Mouse (Mus musculus): ENCODE data around the gene Bcan. TPM values are rescaled to one million over a fixed set of nuclear protein-coding genes. Genes with fewer than 3 reads are reported as not detected.
A peak's percentile ranks its signal among the peaks of the same experiment; 100 is the strongest.

The Bcan gene
- polyA plus RNA-seq, 1 experiment from 2014 or later, result 186 TPM

DNA sequence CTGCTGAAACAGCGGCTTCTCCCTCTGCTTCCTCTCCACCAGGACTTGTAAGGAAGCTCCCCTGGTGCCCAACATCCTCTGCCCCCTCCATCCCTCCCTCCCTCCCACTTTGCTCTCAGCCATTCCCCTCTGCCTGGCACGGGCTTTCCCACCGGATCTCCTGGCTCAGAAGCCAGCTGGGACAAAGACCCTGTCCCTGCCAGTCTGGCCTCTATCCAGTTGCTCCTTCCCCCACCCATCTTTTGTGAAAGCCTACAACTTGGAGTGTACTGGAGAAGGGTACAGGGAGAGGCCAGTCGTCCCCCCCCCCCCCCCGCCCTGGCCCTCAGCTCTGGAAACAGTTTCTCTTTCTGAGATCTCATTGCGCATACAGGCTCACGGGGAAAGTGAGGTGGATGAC is 1.3 kb downstream of the Bcan start:
- 0 out of 2 replicates have a peak, but pooled peaks cover 2% of the 10 kb centered on the region for H3K36me3 ChIP-seq (ENCODE audit: control insufficient read depth, insufficient read depth, low read length)
- H3K9ac ChIP-seq (ENCODE audit: low read depth, low read length), result peak overlapping the region; percentile 69; the same call in 1 of the 2 replicates
- no peak overlapping the region for H3K27ac ChIP-seq (ENCODE audit: low read depth, low read length)
- peaks cover 83% of the 10 kb centered on the region for H3K27me3 ChIP-seq (replicated peaks; ENCODE audit: control insufficient read depth, insufficient read depth, low read length)
- 3% methylated on average over 7 of the region's 7 CpGs for WGBS
- H3K4me2 ChIP-seq (ENCODE audit: low read length), result peak overlapping the region; percentile 96
- H3K4me3 ChIP-seq (ENCODE audit: low read length), result peak overlapping the region; percentile 57
- H3K4me1 ChIP-seq (ENCODE audit: control insufficient read depth, insufficient read depth, low read depth, low read length), result peaks cover 42% of the 10 kb centered on the region
- ATAC-seq, result peak; percentile 79
- no peaks in the 10 kb centered on the region for H3K9me3 ChIP-seq (ENCODE audit: control insufficient read depth, low read length)

DNA sequence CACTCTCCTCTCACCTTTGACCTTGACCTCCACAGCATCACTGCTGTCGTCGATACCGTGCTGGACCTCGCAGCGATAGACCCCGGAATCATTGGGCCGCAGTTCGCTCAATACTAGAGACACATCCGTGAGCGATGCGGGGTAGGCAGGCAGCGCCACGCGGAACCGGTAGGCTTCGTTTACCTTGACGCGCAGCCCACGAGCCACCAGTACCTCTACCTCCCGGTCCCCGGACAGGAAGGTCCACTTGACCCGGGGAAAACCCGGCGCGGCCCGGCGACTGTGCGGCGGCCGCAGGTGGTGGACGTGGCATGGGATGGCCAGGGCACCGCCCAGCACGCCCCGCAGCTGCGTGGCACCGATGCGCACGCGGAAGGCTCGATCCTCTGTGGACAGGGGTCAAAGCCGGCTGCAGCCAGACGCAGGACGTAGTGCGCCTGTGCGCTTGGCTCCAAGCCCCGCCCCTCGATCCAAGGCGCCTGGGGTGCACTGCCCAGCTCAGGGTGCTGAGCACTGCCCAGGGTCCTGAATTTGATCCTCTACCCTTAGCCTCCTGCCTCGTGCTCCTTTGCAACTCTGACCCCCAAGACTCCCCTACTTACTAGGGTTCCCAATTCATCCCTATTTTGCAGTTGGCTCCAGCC is 2.9 kb downstream of the Bcan start:
- H3K4me1 ChIP-seq (ENCODE audit: control insufficient read depth, insufficient read depth, low read depth, low read length), result peaks cover 35% of the 10 kb centered on the region
- WGBS, result under 1% methylated on average over 49 of the region's 49 CpGs
- H3K27ac ChIP-seq (ENCODE audit: low read depth, low read length), result no peak overlapping the region
- ATAC-seq, result no peak
- 0 out of 2 replicates have a peak, but pooled peaks cover 2% of the 10 kb centered on the region for H3K36me3 ChIP-seq (ENCODE audit: control insufficient read depth, insufficient read depth, low read length)
- H3K9ac ChIP-seq (ENCODE audit: low read depth, low read length), result peak overlapping the region; percentile 62
- H3K4me2 ChIP-seq (ENCODE audit: low read length), result peak overlapping the region; percentile 96
- H3K27me3 ChIP-seq (replicated peaks; ENCODE audit: control insufficient read depth, insufficient read depth, low read length), result peaks cover 76% of the 10 kb centered on the region
- peak overlapping the region; percentile 46 for H3K4me3 ChIP-seq (ENCODE audit: low read length)
- H3K9me3 ChIP-seq (ENCODE audit: control insufficient read depth, low read length), result no peaks in the 10 kb centered on the region

DNA sequence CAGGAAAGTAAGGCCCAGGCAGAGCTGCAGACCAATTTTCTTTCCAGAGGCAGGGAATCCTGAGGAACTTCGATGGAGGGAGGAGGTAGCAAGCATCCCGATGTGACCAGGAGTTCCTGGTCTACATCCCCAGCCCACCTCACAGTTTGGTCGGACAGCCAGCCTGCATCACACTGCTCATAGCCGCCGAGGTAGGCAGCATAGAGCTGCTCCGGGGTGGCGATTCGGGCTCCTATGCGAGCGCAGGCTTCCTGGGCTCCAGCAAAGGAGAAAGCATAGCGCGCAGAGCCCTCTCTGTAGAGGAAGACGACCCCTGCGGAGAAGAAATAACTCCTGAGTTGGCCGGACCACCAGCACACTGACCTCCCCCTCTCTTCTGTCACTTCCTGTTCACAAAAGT is 3.6 kb downstream of the Bcan start:
- Histone ChIP-seq H3K9ac (ENCODE audit: low read depth, low read length) (peak overlapping the region; percentile 62), H3K4me1 (ENCODE audit: control insufficient read depth, insufficient read depth, low read depth, low read length) (peaks cover 33% of the 10 kb centered on the region), H3K27ac (ENCODE audit: low read depth, low read length) (no peak overlapping the region), H3K4me2 (ENCODE audit: low read length) (peak overlapping the region; percentile 96), H3K36me3 (ENCODE audit: control insufficient read depth, insufficient read depth, low read length) (0 out of 2 replicates have a peak, but pooled peaks cover 2% of the 10 kb centered on the region), H3K4me3 (ENCODE audit: low read length) (peak overlapping the region; percentile 46), H3K27me3 (replicated peaks; ENCODE audit: control insufficient read depth, insufficient read depth, low read length) (peaks cover 73% of the 10 kb centered on the region), H3K9me3 (ENCODE audit: control insufficient read depth, low read length) (no peaks in the 10 kb centered on the region)
- 7% methylated on average over 15 of the region's 15 CpGs for WGBS
- no peak for ATAC-seq

DNA sequence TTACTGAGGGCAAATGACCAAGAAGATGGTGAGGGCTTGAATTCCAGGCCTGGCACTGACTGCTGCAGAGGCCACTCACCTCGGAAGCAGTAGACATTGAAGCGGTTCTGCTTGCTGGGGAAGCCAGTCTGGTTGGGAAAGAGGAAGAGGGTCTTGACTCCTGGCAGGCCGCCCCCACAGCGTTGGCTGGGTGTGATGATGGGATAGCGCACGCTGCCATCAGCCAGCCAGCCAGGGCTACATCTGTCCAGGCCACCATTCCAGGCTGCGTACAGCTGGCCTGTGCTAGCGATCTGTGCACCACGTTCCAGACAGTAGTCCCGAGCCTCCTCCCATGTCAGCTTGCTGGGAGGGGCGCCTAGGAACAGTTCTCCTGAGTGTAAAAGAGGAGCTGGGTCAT is 4.7 kb downstream of the Bcan start:
- whole genome bisulfite sequencing, result 28% methylated on average over 11 of the region's 11 CpGs
- Histone ChIP-seq H3K36me3 (ENCODE audit: control insufficient read depth, insufficient read depth, low read length) (0 out of 2 replicates have a peak, but pooled peaks cover 2% of the 10 kb centered on the region), H3K4me1 (ENCODE audit: control insufficient read depth, insufficient read depth, low read depth, low read length) (peaks cover 27% of the 10 kb centered on the region), H3K27me3 (replicated peaks; ENCODE audit: control insufficient read depth, insufficient read depth, low read length) (peaks cover 64% of the 10 kb centered on the region), H3K9me3 (ENCODE audit: control insufficient read depth, low read length) (no peaks in the 10 kb centered on the region), H3K4me3 (ENCODE audit: low read length) (no peak overlapping the region), H3K27ac (ENCODE audit: low read depth, low read length) (no peak overlapping the region), H3K9ac (ENCODE audit: low read depth, low read length) (no peak overlapping the region), H3K4me2 (ENCODE audit: low read length) (no peak overlapping the region)
- no peak for ATAC-seq

DNA sequence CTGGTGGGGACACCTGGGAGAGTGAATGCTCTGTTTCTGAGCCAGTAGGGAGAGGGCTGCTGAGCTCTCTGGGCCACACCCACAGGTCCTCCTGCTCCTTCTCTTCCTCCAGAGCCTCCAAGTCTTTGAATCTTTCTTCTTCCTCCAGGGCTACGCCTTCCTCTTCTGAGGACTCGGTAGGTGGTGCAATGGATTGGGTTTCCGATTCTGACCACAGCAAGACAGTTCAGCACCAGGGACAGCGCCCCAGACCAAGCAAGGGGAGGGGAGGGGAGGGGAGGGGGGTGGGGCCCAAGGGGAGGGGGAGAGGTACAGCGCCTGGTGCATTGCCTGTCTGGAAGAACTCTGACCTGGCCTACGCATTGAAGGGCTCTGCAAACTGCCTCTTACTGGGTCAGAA is 6.6 kb downstream of the Bcan start:
- H3K27me3 ChIP-seq (replicated peaks; ENCODE audit: control insufficient read depth, insufficient read depth, low read length), result peaks cover 45% of the 10 kb centered on the region
- WGBS, result 8% methylated on average over 4 of the region's 6 CpGs
- no peak for ATAC-seq

DNA sequence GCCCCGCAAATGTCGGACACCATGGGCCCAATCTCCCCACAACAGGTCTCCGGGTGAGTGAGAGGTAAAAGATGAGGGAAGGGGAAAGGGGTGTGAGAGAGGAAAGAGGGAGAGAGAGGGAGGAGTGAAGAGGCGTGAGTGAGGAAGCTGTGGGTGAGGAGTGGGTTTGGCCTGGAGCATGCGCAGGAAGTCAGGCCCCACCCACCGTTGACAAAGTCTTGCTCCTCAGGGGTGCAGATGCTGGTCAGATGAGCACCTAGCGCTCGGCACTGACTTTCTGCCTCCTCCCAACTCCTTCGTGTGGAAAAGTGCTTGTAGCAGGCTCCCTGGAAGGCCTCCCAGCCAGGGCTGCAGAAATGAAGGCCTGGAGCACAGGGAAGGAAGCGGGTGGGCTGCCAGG is 10.1 kb downstream of the Bcan start:
- Histone ChIP-seq H3K9ac (ENCODE audit: low read depth, low read length) (no peak overlapping the region), H3K9me3 (ENCODE audit: control insufficient read depth, low read length) (no peaks in the 10 kb centered on the region), H3K27me3 (replicated peaks; ENCODE audit: control insufficient read depth, insufficient read depth, low read length) (peaks cover 12% of the 10 kb centered on the region), H3K4me2 (ENCODE audit: low read length) (no peak overlapping the region), H3K4me1 (ENCODE audit: control insufficient read depth, insufficient read depth, low read depth, low read length) (peaks cover 33% of the 10 kb centered on the region), H3K27ac (ENCODE audit: low read depth, low read length) (no peak overlapping the region), H3K4me3 (ENCODE audit: low read length) (no peak overlapping the region), H3K36me3 (ENCODE audit: control insufficient read depth, insufficient read depth, low read length) (0 out of 2 replicates have a peak, but pooled peaks cover 1% of the 10 kb centered on the region)
- no peak for ATAC-seq
- 31% methylated on average over 10 of the region's 10 CpGs for WGBS

More for the DNA sequence above, 6.6 kb downstream of the Bcan start:
- H3K4me2 ChIP-seq (ENCODE audit: low read length), result no peak overlapping the region
- 0 out of 2 replicates have a peak, but pooled peaks cover 2% of the 10 kb centered on the region for H3K36me3 ChIP-seq (ENCODE audit: control insufficient read depth, insufficient read depth, low read length)
- no peak overlapping the region for H3K27ac ChIP-seq (ENCODE audit: low read depth, low read length)
- H3K9me3 ChIP-seq (ENCODE audit: control insufficient read depth, low read length), result no peaks in the 10 kb centered on the region
- H3K4me1 ChIP-seq (ENCODE audit: control insufficient read depth, insufficient read depth, low read depth, low read length), result peaks cover 20% of the 10 kb centered on the region
- no peak overlapping the region for H3K9ac ChIP-seq (ENCODE audit: low read depth, low read length)
- H3K4me3 ChIP-seq (ENCODE audit: low read length), result no peak overlapping the region

DNA sequence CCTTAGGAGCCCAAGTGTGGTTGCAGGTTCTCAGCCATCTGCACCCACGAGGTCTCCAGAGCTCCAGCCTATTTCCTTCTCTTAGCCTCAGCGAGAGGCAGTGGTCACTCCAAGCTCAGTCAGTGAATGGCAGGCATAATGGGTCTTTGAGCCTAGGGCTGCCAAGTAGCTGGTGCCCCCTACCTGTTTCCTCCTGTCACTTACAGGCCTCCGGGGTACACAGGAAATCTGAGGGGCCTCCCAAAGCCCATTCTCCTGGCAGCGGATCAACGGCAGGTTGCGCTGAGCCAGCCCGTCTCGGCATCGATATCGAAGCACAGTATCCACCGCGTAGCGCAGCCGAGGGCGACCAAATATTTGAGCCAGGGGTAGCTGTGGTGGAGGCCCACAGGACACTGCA is 12.0 kb downstream of the Bcan start:
- H3K9me3 ChIP-seq (ENCODE audit: control insufficient read depth, low read length), result no peaks in the 10 kb centered on the region
- H3K27me3 ChIP-seq (replicated peaks; ENCODE audit: control insufficient read depth, insufficient read depth, low read length), result no peaks in the 10 kb centered on the region; the same call in 1 of the 2 replicates
- H3K4me3 ChIP-seq (ENCODE audit: low read length), result peak overlapping the region; percentile 44
- no peaks in the 10 kb centered on the region for H3K36me3 ChIP-seq (ENCODE audit: control insufficient read depth, insufficient read depth, low read length)
- H3K4me1 ChIP-seq (ENCODE audit: control insufficient read depth, insufficient read depth, low read depth, low read length), result peaks cover 41% of the 10 kb centered on the region
- peak; percentile 18 for ATAC-seq
- H3K27ac ChIP-seq (ENCODE audit: low read depth, low read length), result peak overlapping the region; percentile 53
- peak overlapping the region; percentile 67 for H3K9ac ChIP-seq (ENCODE audit: low read depth, low read length)
- H3K4me2 ChIP-seq (ENCODE audit: low read length), result peak overlapping the region; percentile 87
- 2% methylated on average over 15 of the region's 15 CpGs for WGBS

DNA sequence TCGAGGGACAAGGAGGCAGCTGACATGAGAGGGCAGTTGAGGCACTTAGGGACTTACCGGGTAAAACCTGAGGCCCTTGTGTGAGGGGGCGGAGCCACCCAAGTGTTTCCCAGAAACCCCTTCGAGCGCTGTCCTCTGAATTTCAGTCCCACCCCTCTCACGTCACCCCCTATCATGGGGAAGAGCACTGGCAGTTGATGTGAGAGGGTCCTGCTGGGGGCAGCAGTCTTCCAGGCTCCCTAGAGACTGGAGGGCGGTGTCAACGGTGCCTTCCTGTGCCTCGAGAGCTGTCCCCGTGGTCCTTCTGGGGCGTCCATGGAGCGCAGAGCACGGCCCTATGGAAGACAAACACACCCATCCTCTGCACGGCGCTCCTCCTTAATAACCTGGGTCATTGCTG is 12.4 kb downstream of the Bcan start:
- 0% methylated on average over 15 of the region's 15 CpGs for WGBS
- peak; percentile 60 for ATAC-seq

DNA sequence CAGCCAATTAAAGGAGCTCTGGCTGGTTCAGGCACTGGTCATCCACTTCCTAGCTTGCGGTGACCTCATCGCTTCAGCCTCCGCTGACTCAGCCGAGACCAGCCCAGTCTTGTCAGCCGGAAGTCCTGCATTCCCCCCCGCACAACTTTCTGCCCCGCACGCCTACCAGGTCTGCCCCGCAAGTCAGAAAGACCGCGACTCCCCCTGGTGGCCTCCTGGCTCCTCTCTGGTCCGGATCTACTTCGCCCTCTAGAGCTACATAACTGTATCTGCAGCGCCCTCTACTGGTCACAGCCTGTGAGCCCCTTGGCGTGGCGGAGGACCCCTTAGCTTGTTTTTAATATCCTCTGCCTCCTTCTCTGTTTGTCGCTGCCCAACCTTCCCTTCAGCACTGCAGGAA is 13.2 kb downstream of the Bcan start:
- no peaks in the 10 kb centered on the region for H3K27me3 ChIP-seq (replicated peaks; ENCODE audit: control insufficient read depth, insufficient read depth, low read length)
- peaks cover 50% of the 10 kb centered on the region for H3K4me1 ChIP-seq (ENCODE audit: control insufficient read depth, insufficient read depth, low read depth, low read length)
- peak overlapping the region; percentile 87 for H3K4me2 ChIP-seq (ENCODE audit: low read length)
- WGBS, result 0% methylated on average over 17 of the region's 17 CpGs
- no peaks in the 10 kb centered on the region for H3K9me3 ChIP-seq (ENCODE audit: control insufficient read depth, low read length)
- H3K27ac ChIP-seq (ENCODE audit: low read depth, low read length), result peak overlapping the region; percentile 62
- H3K4me3 ChIP-seq (ENCODE audit: low read length), result peak overlapping the region; percentile 44
- no peaks in the 10 kb centered on the region for H3K36me3 ChIP-seq (ENCODE audit: control insufficient read depth, insufficient read depth, low read length)
- peak overlapping the region; percentile 67 for H3K9ac ChIP-seq (ENCODE audit: low read depth, low read length)
- peak; percentile 79 for ATAC-seq

More for the DNA sequence above, 12.4 kb downstream of the Bcan start:
- Histone ChIP-seq H3K36me3 (ENCODE audit: control insufficient read depth, insufficient read depth, low read length) (no peaks in the 10 kb centered on the region), H3K4me3 (ENCODE audit: low read length) (peak overlapping the region; percentile 44), H3K9me3 (ENCODE audit: control insufficient read depth, low read length) (no peaks in the 10 kb centered on the region), H3K27ac (ENCODE audit: low read depth, low read length) (peak overlapping the region; percentile 62), H3K9ac (ENCODE audit: low read depth, low read length) (peak overlapping the region; percentile 67), H3K4me2 (ENCODE audit: low read length) (peak overlapping the region; percentile 87), H3K27me3 (replicated peaks; ENCODE audit: control insufficient read depth, insufficient read depth, low read length) (no peaks in the 10 kb centered on the region), H3K4me1 (ENCODE audit: control insufficient read depth, insufficient read depth, low read depth, low read length) (peaks cover 45% of the 10 kb centered on the region)

Measured in hindbrain, embryonic 16.5 days (tissue).